Mouse (Mus musculus): ENCODE measurements around the gene Ankrd55. TPM values are rescaled to one million over a fixed set of nuclear protein-coding genes. Genes with fewer than 3 reads are reported as not detected.

The Ankrd55 gene
- polyA plus RNA-seq, 1 experiment from 2014 or later: 0.14 TPM

DNA sequence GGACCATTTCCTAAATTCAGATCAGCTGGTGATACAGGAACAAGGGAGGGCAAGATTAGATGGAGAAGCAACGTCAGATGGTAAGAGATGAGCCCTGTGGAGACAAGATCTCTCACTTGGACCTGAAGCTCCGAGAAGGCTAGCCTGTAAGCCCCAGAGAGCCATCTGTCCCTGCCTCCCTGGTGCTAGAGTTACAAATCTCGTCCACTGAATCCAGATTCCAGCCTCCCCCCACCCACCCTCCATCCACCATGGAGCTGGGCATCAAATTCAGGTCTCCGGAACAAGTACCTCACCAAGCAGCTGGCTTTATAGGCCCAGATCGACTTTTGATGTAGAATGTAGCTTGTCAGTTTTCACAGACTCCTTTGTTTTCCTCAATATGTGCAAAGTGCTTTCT lies 32.4 kb upstream of the Ankrd55 start:
- Histone ChIP-seq H3K27ac (ENCODE audit: low read depth, low read length) (no peak overlapping the region), H3K4me3 (ENCODE audit: low read depth, low read length) (no peak overlapping the region), H3K36me3 (ENCODE audit: control insufficient read depth, insufficient read depth, low read length) (no peaks in the 10 kb centered on the region), H3K27me3 (ENCODE audit: control insufficient read depth, insufficient read depth, low read length) (no peaks in the 10 kb centered on the region), H3K9ac (ENCODE audit: low read depth, low read length) (no peak overlapping the region), H3K4me1 (ENCODE audit: control insufficient read depth, insufficient read depth, low read length) (peaks cover 16% of the 10 kb centered on the region), H3K4me2 (no peak overlapping the region), H3K9me3 (replicated peaks; ENCODE audit: control insufficient read depth, low read length) (no peaks in the 10 kb centered on the region)
- ATAC-seq (replicated peaks; ENCODE audit: insufficient number of reproducible peaks, low FRiP score, low TSS enrichment): no peak
- WGBS (ENCODE audit: insufficient replicate concordance): 60% methylated on average over 5 of the region's 5 CpGs

DNA sequence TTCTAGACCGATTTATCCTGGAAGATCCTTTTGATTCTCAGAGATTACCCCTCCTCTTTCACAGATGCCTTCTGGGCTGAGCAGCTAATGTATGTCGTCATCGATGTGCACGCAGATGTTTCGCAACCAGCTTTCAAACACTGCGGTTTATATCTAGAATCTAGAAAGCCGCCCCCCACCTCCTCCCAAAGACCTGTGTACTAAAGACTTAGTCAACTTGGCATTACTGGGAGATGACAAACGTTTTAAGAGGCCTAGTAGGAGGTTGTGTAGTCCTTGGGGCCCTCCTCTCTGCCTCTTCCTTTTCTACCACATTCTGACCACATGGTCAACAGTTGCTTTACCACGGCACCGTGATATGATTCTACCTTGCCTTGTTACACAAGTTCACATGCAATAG lies 29.8 kb upstream of the Ankrd55 start:
- no peak for ATAC-seq (replicated peaks; ENCODE audit: insufficient number of reproducible peaks, low FRiP score, low TSS enrichment)
- Histone ChIP-seq H3K4me1 (ENCODE audit: control insufficient read depth, insufficient read depth, low read length) (peaks cover 1% of the 10 kb centered on the region), H3K4me2 (no peak overlapping the region), H3K9ac (ENCODE audit: low read depth, low read length) (no peak overlapping the region), H3K9me3 (replicated peaks; ENCODE audit: control insufficient read depth, low read length) (no peaks in the 10 kb centered on the region), H3K27ac (ENCODE audit: low read depth, low read length) (no peak overlapping the region), H3K4me3 (ENCODE audit: low read depth, low read length) (no peak overlapping the region), H3K36me3 (ENCODE audit: control insufficient read depth, insufficient read depth, low read length) (no peaks in the 10 kb centered on the region), H3K27me3 (ENCODE audit: control insufficient read depth, insufficient read depth, low read length) (no peaks in the 10 kb centered on the region)
- 82% methylated on average over 10 of the region's 10 CpGs for WGBS (ENCODE audit: insufficient replicate concordance)

DNA sequence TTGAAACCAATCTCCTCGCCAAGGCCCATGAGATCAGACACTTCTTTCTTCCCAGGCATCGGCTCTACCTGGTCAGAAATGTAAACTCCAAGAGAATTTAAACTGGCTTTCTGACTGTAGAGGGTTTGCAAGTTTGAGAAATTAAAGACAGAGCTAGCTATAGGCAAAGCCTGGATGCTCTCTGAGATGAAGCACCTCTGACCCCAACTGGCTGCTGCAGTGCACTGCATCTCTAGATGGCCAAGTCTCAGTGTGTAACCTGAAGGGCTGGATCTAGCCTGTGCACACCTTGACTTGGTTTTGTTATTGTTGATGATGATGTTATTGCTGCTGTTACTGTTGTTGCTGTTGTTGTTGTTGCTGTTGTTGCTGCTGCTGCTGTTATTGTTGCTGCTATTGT lies 28.9 kb upstream of the Ankrd55 start:
- Histone ChIP-seq H3K27ac (ENCODE audit: low read depth, low read length) (no peak overlapping the region), H3K9me3 (replicated peaks; ENCODE audit: control insufficient read depth, low read length) (no peaks in the 10 kb centered on the region), H3K36me3 (ENCODE audit: control insufficient read depth, insufficient read depth, low read length) (no peaks in the 10 kb centered on the region), H3K4me1 (ENCODE audit: control insufficient read depth, insufficient read depth, low read length) (no peaks in the 10 kb centered on the region; the same call in 1 of the 2 replicates), H3K4me3 (ENCODE audit: low read depth, low read length) (no peak overlapping the region), H3K27me3 (ENCODE audit: control insufficient read depth, insufficient read depth, low read length) (no peaks in the 10 kb centered on the region), H3K4me2 (no peak overlapping the region), H3K9ac (ENCODE audit: low read depth, low read length) (no peak overlapping the region)
- no peak for ATAC-seq (replicated peaks; ENCODE audit: insufficient number of reproducible peaks, low FRiP score, low TSS enrichment)
- 31% methylated on average over 2 of the region's 2 CpGs for WGBS (ENCODE audit: insufficient replicate concordance)

DNA sequence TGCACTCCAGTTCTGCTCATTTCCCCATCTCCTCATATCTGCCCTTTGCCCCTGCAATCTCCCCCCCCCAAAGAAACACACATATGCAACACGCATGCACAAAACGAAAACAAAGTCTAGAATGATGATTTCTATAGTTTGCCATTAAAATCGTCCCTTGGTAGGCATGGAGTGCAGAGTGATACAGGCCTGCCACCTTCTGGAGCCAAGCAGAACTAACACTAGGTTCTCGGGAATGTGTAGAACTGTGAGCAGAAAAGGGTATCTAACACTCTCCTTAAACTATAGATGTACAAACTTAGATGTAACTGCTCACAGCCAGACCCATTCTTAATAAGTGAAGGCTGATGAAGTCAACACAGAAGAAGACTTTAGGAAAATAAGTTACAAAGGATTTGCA lies 23.6 kb upstream of the Ankrd55 start:
- H3K27me3 ChIP-seq (ENCODE audit: control insufficient read depth, insufficient read depth, low read length): no peaks in the 10 kb centered on the region
- no peaks in the 10 kb centered on the region for H3K36me3 ChIP-seq (ENCODE audit: control insufficient read depth, insufficient read depth, low read length)
- WGBS (ENCODE audit: insufficient replicate concordance): 16% methylated on average over 4 of the region's 4 CpGs
- H3K27ac ChIP-seq (ENCODE audit: low read depth, low read length): no peak overlapping the region
- H3K9me3 ChIP-seq (replicated peaks; ENCODE audit: control insufficient read depth, low read length): no peaks in the 10 kb centered on the region
- no peaks in the 10 kb centered on the region for H3K4me1 ChIP-seq (ENCODE audit: control insufficient read depth, insufficient read depth, low read length)
- H3K9ac ChIP-seq (ENCODE audit: low read depth, low read length): no peak overlapping the region
- no peak overlapping the region for H3K4me2 ChIP-seq
- ATAC-seq (replicated peaks; ENCODE audit: insufficient number of reproducible peaks, low FRiP score, low TSS enrichment): no peak
- no peak overlapping the region for H3K4me3 ChIP-seq (ENCODE audit: low read depth, low read length)

DNA sequence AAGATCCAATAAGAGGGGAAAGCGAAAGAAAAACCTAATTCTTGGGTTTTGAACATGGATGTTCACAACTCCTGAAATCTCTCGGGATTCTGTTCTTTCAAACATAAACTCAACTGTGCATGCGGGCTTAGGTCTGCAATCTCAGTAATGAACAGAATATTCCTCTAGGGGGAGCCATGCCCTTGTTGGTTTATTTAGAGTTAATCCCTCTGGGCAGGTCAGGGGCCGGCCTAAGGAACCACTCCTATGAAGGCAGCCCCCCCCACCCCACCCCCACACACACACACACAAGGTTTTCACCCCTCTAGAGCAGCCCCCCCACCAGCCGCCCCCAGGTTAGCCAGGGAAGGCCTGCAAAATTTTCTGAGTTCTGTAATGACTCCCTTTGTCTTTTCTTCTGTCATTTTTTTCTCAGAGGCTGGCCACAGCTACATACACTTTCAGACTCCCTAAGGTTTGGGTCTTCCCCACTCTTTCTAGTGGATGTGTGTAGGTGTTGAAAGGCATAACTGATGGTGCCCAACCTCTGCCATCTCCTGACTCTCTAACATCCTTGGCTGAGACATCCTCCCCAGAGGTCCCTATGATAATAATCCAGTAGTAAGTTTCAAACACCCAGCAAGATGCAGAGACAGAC lies 16.2 kb upstream of the Ankrd55 start:
- no peak overlapping the region for H3K4me3 ChIP-seq (ENCODE audit: low read depth, low read length)
- no peak overlapping the region for H3K27ac ChIP-seq (ENCODE audit: low read depth, low read length)
- no peak overlapping the region for H3K9ac ChIP-seq (ENCODE audit: low read depth, low read length)
- H3K36me3 ChIP-seq (ENCODE audit: control insufficient read depth, insufficient read depth, low read length): no peaks in the 10 kb centered on the region
- no peaks in the 10 kb centered on the region for H3K4me1 ChIP-seq (ENCODE audit: control insufficient read depth, insufficient read depth, low read length)
- WGBS (ENCODE audit: insufficient replicate concordance): 19% methylated on average over 5 of the region's 5 CpGs
- H3K4me2 ChIP-seq: no peak overlapping the region
- no peaks in the 10 kb centered on the region for H3K27me3 ChIP-seq (ENCODE audit: control insufficient read depth, insufficient read depth, low read length)
- H3K9me3 ChIP-seq (replicated peaks; ENCODE audit: control insufficient read depth, low read length): no peaks in the 10 kb centered on the region
- ATAC-seq (replicated peaks; ENCODE audit: insufficient number of reproducible peaks, low FRiP score, low TSS enrichment): no peak

DNA sequence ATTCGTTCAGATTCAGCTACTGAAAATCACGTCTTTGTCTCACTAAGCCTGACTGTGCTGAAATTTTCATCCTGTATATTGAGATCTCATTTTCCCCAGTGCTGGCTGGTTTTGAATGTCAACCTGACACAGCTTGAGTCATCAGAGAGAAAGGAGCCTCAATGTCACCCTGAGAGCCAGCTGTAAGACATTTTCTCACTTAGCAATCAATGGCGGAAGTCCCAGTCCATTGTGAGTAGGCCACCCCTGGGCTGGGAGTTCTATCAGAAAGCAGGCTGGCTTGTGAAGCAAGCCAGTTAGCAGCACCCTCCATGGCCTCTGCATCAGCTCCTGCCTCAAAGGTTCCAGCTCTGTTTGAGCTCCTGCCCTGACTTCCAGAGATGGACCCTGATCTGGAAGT lies 13.6 kb upstream of the Ankrd55 start:
- Histone ChIP-seq H3K4me3 (ENCODE audit: low read depth, low read length) (no peak overlapping the region), H3K9ac (ENCODE audit: low read depth, low read length) (no peak overlapping the region), H3K9me3 (replicated peaks; ENCODE audit: control insufficient read depth, low read length) (no peaks in the 10 kb centered on the region), H3K4me1 (ENCODE audit: control insufficient read depth, insufficient read depth, low read length) (no peaks in the 10 kb centered on the region), H3K4me2 (no peak overlapping the region), H3K27me3 (ENCODE audit: control insufficient read depth, insufficient read depth, low read length) (no peaks in the 10 kb centered on the region; the same call in 1 of the 2 replicates), H3K27ac (ENCODE audit: low read depth, low read length) (no peak overlapping the region), H3K36me3 (ENCODE audit: control insufficient read depth, insufficient read depth, low read length) (no peaks in the 10 kb centered on the region)
- 88% methylated on average over 3 of the region's 3 CpGs for WGBS (ENCODE audit: insufficient replicate concordance)
- ATAC-seq (replicated peaks; ENCODE audit: insufficient number of reproducible peaks, low FRiP score, low TSS enrichment): no peak

- H3K27me3 ChIP-seq (ENCODE audit: control insufficient read depth, insufficient read depth, low read length): no peaks in the 10 kb centered on the region; the same call in 1 of the 2 replicates
- WGBS (ENCODE audit: insufficient replicate concordance): 83% methylated on average over 8 of the region's 8 CpGs
- H3K4me2 ChIP-seq: no peak overlapping the region
- no peaks in the 10 kb centered on the region for H3K9me3 ChIP-seq (replicated peaks; ENCODE audit: control insufficient read depth, low read length)
- H3K27ac ChIP-seq (ENCODE audit: low read depth, low read length): no peak overlapping the region
- H3K36me3 ChIP-seq (ENCODE audit: control insufficient read depth, insufficient read depth, low read length): no peaks in the 10 kb centered on the region
- no peak overlapping the region for H3K9ac ChIP-seq (ENCODE audit: low read depth, low read length)
- no peak overlapping the region for H3K4me3 ChIP-seq (ENCODE audit: low read depth, low read length)
- no peak for ATAC-seq (replicated peaks; ENCODE audit: insufficient number of reproducible peaks, low FRiP score, low TSS enrichment)
- no peaks in the 10 kb centered on the region for H3K4me1 ChIP-seq (ENCODE audit: control insufficient read depth, insufficient read depth, low read length)
Observed at GRCm38 (mm10) chr13:112275951-112276350, 12.3 kb upstream of the Ankrd55 start.

- Histone ChIP-seq H3K27ac (ENCODE audit: low read depth, low read length) (no peak overlapping the region), H3K9me3 (replicated peaks; ENCODE audit: control insufficient read depth, low read length) (no peaks in the 10 kb centered on the region), H3K9ac (ENCODE audit: low read depth, low read length) (no peak overlapping the region), H3K4me3 (ENCODE audit: low read depth, low read length) (no peak overlapping the region), H3K4me1 (ENCODE audit: control insufficient read depth, insufficient read depth, low read length) (no peaks in the 10 kb centered on the region), H3K36me3 (ENCODE audit: control insufficient read depth, insufficient read depth, low read length) (no peaks in the 10 kb centered on the region), H3K4me2 (no peak overlapping the region), H3K27me3 (ENCODE audit: control insufficient read depth, insufficient read depth, low read length) (no peaks in the 10 kb centered on the region; the same call in 1 of the 2 replicates)
- ATAC-seq (replicated peaks; ENCODE audit: insufficient number of reproducible peaks, low FRiP score, low TSS enrichment): no peak
- WGBS (ENCODE audit: insufficient replicate concordance): 51% methylated on average over 5 of the region's 5 CpGs
Observed at GRCm38 (mm10) chr13:112277544-112277943, 10.7 kb upstream of the Ankrd55 start.

DNA sequence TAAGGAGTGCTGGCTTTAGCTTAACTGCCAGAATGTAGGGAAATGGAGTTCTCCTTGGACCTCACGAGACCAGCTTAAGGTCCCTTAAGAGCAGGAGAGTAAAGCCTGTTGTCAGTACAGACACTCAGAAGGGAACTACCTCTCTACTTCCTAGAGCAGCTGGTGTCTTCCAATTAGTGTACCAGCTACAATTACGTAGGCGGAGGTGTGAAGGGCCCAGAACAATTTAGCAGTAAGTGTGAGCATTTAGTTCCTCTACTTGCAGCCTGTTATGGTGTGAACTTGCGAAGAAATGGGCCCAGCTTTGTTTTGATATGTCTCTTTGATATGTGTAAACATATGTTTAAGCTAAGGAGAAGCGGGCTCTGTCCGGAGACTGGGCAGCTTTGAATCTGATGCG lies 10.0 kb upstream of the Ankrd55 start:
- H3K36me3 ChIP-seq (ENCODE audit: control insufficient read depth, insufficient read depth, low read length): no peaks in the 10 kb centered on the region
- no peaks in the 10 kb centered on the region for H3K4me1 ChIP-seq (ENCODE audit: control insufficient read depth, insufficient read depth, low read length)
- no peak overlapping the region for H3K9ac ChIP-seq (ENCODE audit: low read depth, low read length)
- no peak overlapping the region for H3K4me2 ChIP-seq
- no peak overlapping the region for H3K27ac ChIP-seq (ENCODE audit: low read depth, low read length)
- H3K27me3 ChIP-seq (ENCODE audit: control insufficient read depth, insufficient read depth, low read length): no peaks in the 10 kb centered on the region; the same call in 1 of the 2 replicates
- no peak overlapping the region for H3K4me3 ChIP-seq (ENCODE audit: low read depth, low read length)
- no peak for ATAC-seq (replicated peaks; ENCODE audit: insufficient number of reproducible peaks, low FRiP score, low TSS enrichment)
- WGBS (ENCODE audit: insufficient replicate concordance): 72% methylated on average over 7 of the region's 7 CpGs
- H3K9me3 ChIP-seq (replicated peaks; ENCODE audit: control insufficient read depth, low read length): no peaks in the 10 kb centered on the region
